Mouse (Mus musculus) CH12.LX (cell line): ENCODE results near the gene Tpo.

ENCODE experiments used
- CTCF ChIP-seq, 2 experiments: IDR thresholded peaks in 1 of 2; conservative IDR thresholded peaks in 1 of 2; 2 replicates each; pipeline ENCODE4 v1.5.1; 2011 to 2012; ENCODE audit warnings: low read depth in 2 of 2, low read length in 2 of 2, improper control_type of control experiment in 1 of 2, inconsistent platforms in 1 of 2, mild to moderate bottlenecking in 1 of 2, moderate library complexity in 1 of 2
- POLR2AphosphoS2 ChIP-seq: IDR thresholded peaks from 2 replicates; pipeline ENCODE4 v1.6.1; 2011; ENCODE audit warnings: low read depth, low read length, improper control_type of control experiment

DNA sequence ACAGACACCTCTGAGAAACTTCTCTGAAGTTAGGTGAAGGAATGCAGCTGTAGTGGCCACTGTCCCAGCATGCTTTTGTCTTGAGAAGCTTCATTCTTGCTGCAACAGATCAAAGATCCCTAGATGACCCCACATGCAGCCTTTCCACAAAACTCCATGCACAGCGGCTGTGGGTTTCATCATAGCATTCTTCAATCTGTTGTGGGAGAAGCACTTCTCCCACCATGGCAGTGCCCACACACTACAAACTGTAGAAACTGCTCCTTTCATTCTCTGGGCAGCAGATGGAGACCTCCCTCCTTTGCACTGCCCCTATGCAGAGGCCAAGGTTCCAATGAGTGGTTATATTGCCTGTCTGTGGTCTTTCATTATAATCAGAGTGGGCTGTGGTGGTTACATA lies 103.3 kb downstream of the Tpo start:
- no peak for TF ChIP-seq CTCF (conservative IDR thresholded peaks at IDR 0.05 in 1 of 2, IDR thresholded peaks at IDR 0.05 in 1 of 2; ENCODE audit: low read depth in 2 of 2, low read length in 2 of 2)
- no peak for TF ChIP-seq POLR2AphosphoS2
